Mouse (Mus musculus) intestine, embryonic 16.5 days (tissue): ENCODE results near the gene Dnajc4. TPM values are rescaled to one million over a fixed set of nuclear protein-coding genes. Genes with fewer than 3 reads are reported as not detected.
A peak's percentile ranks its signal among the peaks of the same experiment; 100 is the strongest.

Experiments used
- ATAC-seq: fragments of 200-750 bp; cut with Nextera tagmentation; 2 replicates; pipeline ENCODE4 v1.8.0; 2017; ENCODE audit warnings: moderate TSS enrichment, moderate library complexity
- H3K27ac ChIP-seq: fragments of 300-500 bp; sonication (generic); 2 replicates; pipeline ENCODE4 v1.5.1; 2014; ENCODE audit warnings: mild to moderate bottlenecking, low read length
- H3K27me3 ChIP-seq: fragments of 300-500 bp; sonication (generic); replicated peaks from 2 replicates; pipeline ENCODE4 v1.6.1; 2014; ENCODE audit warnings: low read length, control low read depth, mixed read lengths; ENCODE audit not compliant: control insufficient read depth, insufficient read depth
- H3K36me3 ChIP-seq: fragments of 300-500 bp; sonication (generic); 2 replicates; pipeline ENCODE4 v1.6.1; 2014; ENCODE audit warnings: low read length, control low read depth; ENCODE audit not compliant: control insufficient read depth, insufficient read depth
- H3K4me1 ChIP-seq: fragments of 300-500 bp; sonication (generic); 2 replicates; pipeline ENCODE4 v1.6.1; 2014; ENCODE audit warnings: low read length, control low read depth, mixed read lengths; ENCODE audit not compliant: control insufficient read depth, insufficient read depth
- H3K4me2 ChIP-seq: fragments of 300-500 bp; sonication (generic); 2 replicates; pipeline ENCODE4 v1.6.1; 2014; ENCODE audit warnings: low read depth, low read length, control low read depth
- H3K4me3 ChIP-seq: fragments of 300-500 bp; sonication (generic); 2 replicates; pipeline ENCODE4 v1.5.1; 2014; ENCODE audit warnings: mild to moderate bottlenecking, low read length
- H3K9ac ChIP-seq: fragments of 300-500 bp; sonication (generic); 2 replicates; pipeline ENCODE4 v1.6.1; 2014; ENCODE audit warnings: low read depth, low read length
- H3K9me3 ChIP-seq: fragments of 300-500 bp; sonication (generic); 2 replicates; pipeline ENCODE4 v1.6.1; 2016; ENCODE audit warnings: low read length, control low read depth; ENCODE audit not compliant: control insufficient read depth
- WGBS: fragments of 180-500 bp; shearing (Covaris S2); extraction: QIAGEN DNeasy Blood & Tissue Kit; methylation state at CpG from one replicate; pipeline ENCODE4 v1.1.7; 2014; 5-methylcytosine and 5-hydroxymethylcytosine counted together
- polyA plus RNA-seq: library from polyadenylated mRNA; unstranded; fragments of >200 nt; fragmentation: Nextera tagmentation; extraction: Ambion mirVana; gene quantifications from 2 replicates; pipeline ENCODE4 v1.2.1, GENCODE M21; 2015

The Dnajc4 gene
- polyA plus RNA-seq, 1 experiment from 2014 or later = 29.5 TPM

- Histone ChIP-seq H3K4me1 (peaks cover 28% of the 10 kb centered on the region), H3K4me2 (peak within 1 kb of the TSS; percentile 91), H3K36me3 (no peaks in the 10 kb centered on the region), H3K9ac (peak within 1 kb of the TSS; percentile 97), H3K9me3 (no peaks in the 10 kb centered on the region), H3K27me3 (no peaks in the 10 kb centered on the region), H3K27ac (peak within 1 kb of the TSS; percentile 99), H3K4me3 (peak within 1 kb of the TSS; percentile 93)
- ATAC-seq = peak; percentile 90
- under 1% methylated on average over 27 of the region's 27 CpGs for WGBS
These were observed 50.1 kb downstream of the Dnajc4 start, which contains the start of gene Gpr137 for GRCm38 (mm10) chr19:6942249-6942691. Gene Gpr137 (minus strand): TSS chr19:6942480.

GRCm38 (mm10) chr19:6941372-6942248 lies 50.8 kb downstream of the Dnajc4 start, which contains the start of gene Bad:
Gene Bad (plus strand): TSS chr19:6941861.
- peak; percentile 82 for ATAC-seq
- under 1% methylated on average over 83 of the region's 83 CpGs for WGBS
- Histone ChIP-seq H3K4me2 (peak within 1 kb of the TSS; percentile 91), H3K27me3 (no peaks in the 10 kb centered on the region), H3K4me1 (peaks cover 23% of the 10 kb centered on the region), H3K9me3 (no peaks in the 10 kb centered on the region), H3K27ac (peak within 1 kb of the TSS; percentile 99), H3K9ac (peak within 1 kb of the TSS; percentile 97), H3K36me3 (no peaks in the 10 kb centered on the region), H3K4me3 (peak within 1 kb of the TSS; percentile 93)

- WGBS = 19% methylated on average over 29 of the region's 29 CpGs
- Histone ChIP-seq H3K4me1 (peaks cover 22% of the 10 kb centered on the region), H3K27ac (peak overlapping the region; percentile 43; the same call in 1 of the 2 replicates), H3K9ac (peak overlapping the region; percentile 80), H3K4me2 (peak overlapping the region; percentile 91), H3K27me3 (0 out of 2 replicates have a peak, but pooled peaks cover 3% of the 10 kb centered on the region), H3K36me3 (no peaks in the 10 kb centered on the region), H3K4me3 (peak overlapping the region; percentile 93), H3K9me3 (no peaks in the 10 kb centered on the region)
- ATAC-seq = peak; percentile 2; the same call in 1 of the 2 replicates
These were observed 51.7 kb downstream of the Dnajc4 start for GRCm38 (mm10) chr19:6940396-6941351.

GRCm38 (mm10) chr19:6939106-6940002 lies 53.0 kb downstream of the Dnajc4 start:
- Histone ChIP-seq H3K4me3 (no peak overlapping the region), H3K36me3 (no peaks in the 10 kb centered on the region), H3K9ac (no peak overlapping the region), H3K9me3 (no peaks in the 10 kb centered on the region), H3K4me1 (peaks cover 20% of the 10 kb centered on the region), H3K27ac (no peak overlapping the region), H3K4me2 (no peak overlapping the region), H3K27me3 (peaks cover 7% of the 10 kb centered on the region)
- WGBS = 93% methylated on average over 20 of the region's 20 CpGs
- no peak for ATAC-seq

Other genes with a start within 250 kb of the Dnajc4 start
- gene Rps6ka4, start 151.9 kb downstream of the Dnajc4 start, polyA plus RNA-seq = 20.5 and 20.7 TPM in 2 replicates
- 1.1 and 1.3 TPM in 2 replicates for gene Ccdc88b, start 134.4 kb downstream of the Dnajc4 start, polyA plus RNA-seq
- gene Trmt112, start 82.9 kb downstream of the Dnajc4 start, polyA plus RNA-seq = 97.6 and 111 TPM in 2 replicates
- 234 and 241 TPM in 2 replicates for gene Prdx5, start 82.5 kb downstream of the Dnajc4 start, polyA plus RNA-seq
- gene Esrra, start 70.8 kb downstream of the Dnajc4 start, polyA plus RNA-seq = 41.7 and 47.7 TPM in 2 replicates
- gene Catsperz, start 67.2 kb downstream of the Dnajc4 start, polyA plus RNA-seq = 0.73 and 1.4 TPM in 2 replicates
- 0.45 and 0.48 TPM in 2 replicates for gene Kcnk4, start 58.1 kb downstream of the Dnajc4 start, polyA plus RNA-seq
- 77.7 and 80.5 TPM in 2 replicates for gene Bad, start 50.7 kb downstream of the Dnajc4 start, polyA plus RNA-seq
- gene Gpr137, start 50.1 kb downstream of the Dnajc4 start, polyA plus RNA-seq = 20.6 and 21.1 TPM in 2 replicates
- 57.9 and 58.2 TPM in 2 replicates for gene Ppp1r14b, start 17.6 kb downstream of the Dnajc4 start, polyA plus RNA-seq
- gene Plcb3, start 16.1 kb downstream of the Dnajc4 start, polyA plus RNA-seq = 198 and 222 TPM in 2 replicates
- 176 and 195 TPM in 2 replicates for gene Fkbp2, start 12.1 kb downstream of the Dnajc4 start, polyA plus RNA-seq
- gene Vegfb, start 4.9 kb downstream of the Dnajc4 start, polyA plus RNA-seq = 18.3 and 21.5 TPM in 2 replicates
- gene Nudt22, start 3.5 kb upstream of the Dnajc4 start, polyA plus RNA-seq = 33.0 and 40.2 TPM in 2 replicates
- gene Trpt1, start 3.6 kb upstream of the Dnajc4 start, polyA plus RNA-seq = 8.9 and 9.5 TPM in 2 replicates
- 13.0 and 14.4 TPM in 2 replicates for gene Fermt3, start 26.9 kb upstream of the Dnajc4 start, polyA plus RNA-seq
- gene Stip1, start 47.4 kb upstream of the Dnajc4 start, polyA plus RNA-seq = 194 and 208 TPM in 2 replicates
- gene Macrod1, start 64.2 kb upstream of the Dnajc4 start, polyA plus RNA-seq = 11.6 and 13.1 TPM in 2 replicates
- gene Flrt1, start 113.2 kb upstream of the Dnajc4 start, polyA plus RNA-seq = 1.6 and 1.9 TPM in 2 replicates
- 162 and 166 TPM in 2 replicates for gene Otub1, start 213.7 kb upstream of the Dnajc4 start, polyA plus RNA-seq
- 1,467 and 1,508 TPM in 2 replicates for gene Cox8a, start 225.0 kb upstream of the Dnajc4 start, polyA plus RNA-seq
- 48.4 and 51.9 TPM in 2 replicates for gene Naa40, start 248.6 kb upstream of the Dnajc4 start, polyA plus RNA-seq